Mouse (Mus musculus): ENCODE measurements around the gene Miox. TPM values are rescaled to one million over a fixed set of nuclear protein-coding genes. Genes with fewer than 3 reads are reported as not detected.
A peak's percentile ranks its signal among the peaks of the same experiment; 100 is the strongest.

Miox gene
- total and polyA plus RNA-seq, 3 experiments = not detected

GRCm38 (mm10) chr15:89374801-89375534 lies 40.8 kb downstream of the Miox start:
- Histone ChIP-seq H3K36me3 (ENCODE audit: control insufficient read depth, insufficient read depth, low read length) (no peaks in the 10 kb centered on the region), H3K9ac (ENCODE audit: low read depth, low read length) (no peak overlapping the region), H3K4me3 (no peak overlapping the region), H3K79me2 (replicated peaks; ENCODE audit: control insufficient read depth, insufficient read depth, low read length) (no peaks in the 10 kb centered on the region), H3K27me3 (ENCODE audit: control insufficient read depth, insufficient read depth, low read length) (0 out of 2 replicates have a peak, but pooled peaks cover 2% of the 10 kb centered on the region), H3K4me1 (ENCODE audit: control insufficient read depth, insufficient read depth, low read length) (peaks cover 7% of the 10 kb centered on the region), H3K27ac (no peak overlapping the region; the same call in 1 of the 2 replicates)
- intact Hi-C loops (cut with DNase I) = loop anchor here (2.0 to 10.0 kb wide), 3 partner anchors 54 to 230 kb away; partner anchors contain the start of genes C730034F03Rik, Chkb, Gm44502 and Mapk11
- 88% methylated on average over 17 of the region's 17 CpGs for WGBS
- DNase-seq = no peak
- TF ChIP-seq EP300 (IDR thresholded peaks at IDR 0.05; ENCODE audit: insufficient read depth, low read depth, low read length) = no peak

DNA sequence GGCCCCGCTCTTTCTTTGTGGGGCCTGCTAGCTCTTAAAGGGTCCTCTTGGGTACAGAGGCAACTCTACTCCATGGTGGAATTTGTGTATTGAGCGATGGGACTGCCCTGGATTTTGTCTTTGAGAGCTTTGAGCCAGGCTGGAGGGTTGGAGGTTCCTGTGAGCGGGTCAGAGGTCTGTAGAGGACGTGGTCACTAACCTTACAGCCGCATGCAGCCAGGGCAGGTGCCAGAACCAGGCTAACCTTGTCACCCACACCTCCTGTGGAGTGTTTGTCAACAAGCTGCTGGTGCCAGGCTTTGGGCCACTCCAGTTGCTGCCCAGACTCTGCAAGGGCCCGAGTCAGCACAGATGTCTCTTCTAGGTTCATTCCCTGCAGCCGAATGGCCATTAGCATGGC lies 41.8 kb downstream of the Miox start:
- H3K79me2 ChIP-seq (replicated peaks; ENCODE audit: control insufficient read depth, insufficient read depth, low read length) = no peaks in the 10 kb centered on the region
- 0 out of 2 replicates have a peak, but pooled peaks cover 2% of the 10 kb centered on the region for H3K27me3 ChIP-seq (ENCODE audit: control insufficient read depth, insufficient read depth, low read length)
- intact Hi-C loops (cut with DNase I) = loop anchor here (10.0 kb wide), 1 partner anchor 231 kb away; the partner anchor contains the start of genes Mapk11 and Mapk12
- H3K36me3 ChIP-seq (ENCODE audit: control insufficient read depth, insufficient read depth, low read length) = no peaks in the 10 kb centered on the region
- DNase-seq = no peak
- no peak for TF ChIP-seq EP300 (IDR thresholded peaks at IDR 0.05; ENCODE audit: insufficient read depth, low read depth, low read length)
- no peak for TF ChIP-seq CTCF (IDR thresholded peaks at IDR 0.05)
- no peak for TF ChIP-seq POLR2A (IDR thresholded peaks at IDR 0.05; ENCODE audit: insufficient read depth, low read depth, low read length)
- peaks cover 7% of the 10 kb centered on the region for H3K4me1 ChIP-seq (ENCODE audit: control insufficient read depth, insufficient read depth, low read length)
- no peak overlapping the region for H3K4me3 ChIP-seq
- no peak overlapping the region for H3K9ac ChIP-seq (ENCODE audit: low read depth, low read length)
- H3K27ac ChIP-seq = no peak overlapping the region
- 81% methylated on average over 7 of the region's 7 CpGs for WGBS

- DNase-seq = no peak
- H3K27ac ChIP-seq = no peak within 1 kb of the TSS
- no peak within 1 kb of the TSS for H3K4me3 ChIP-seq
- peaks cover 7% of the 10 kb centered on the region for H3K4me1 ChIP-seq (ENCODE audit: control insufficient read depth, insufficient read depth, low read length)
- no peak within 1 kb of the TSS for H3K9ac ChIP-seq (ENCODE audit: low read depth, low read length)
- H3K36me3 ChIP-seq (ENCODE audit: control insufficient read depth, insufficient read depth, low read length) = no peaks in the 10 kb centered on the region
- H3K79me2 ChIP-seq (replicated peaks; ENCODE audit: control insufficient read depth, insufficient read depth, low read length) = no peaks in the 10 kb centered on the region
- 42% methylated on average over 16 of the region's 16 CpGs for WGBS
- TF ChIP-seq POLR2A (IDR thresholded peaks at IDR 0.05; ENCODE audit: insufficient read depth, low read depth, low read length) = no peak
- TF ChIP-seq EP300 (IDR thresholded peaks at IDR 0.05; ENCODE audit: insufficient read depth, low read depth, low read length) = no peak
- no peak for TF ChIP-seq CTCF (IDR thresholded peaks at IDR 0.05)
- H3K27me3 ChIP-seq (ENCODE audit: control insufficient read depth, insufficient read depth, low read length) = 0 out of 2 replicates have a peak, but pooled peaks cover 2% of the 10 kb centered on the region
- intact Hi-C loops (cut with DNase I) = loop anchor here (10.0 kb wide), 1 partner anchor 232 kb away; the partner anchor contains the start of genes Mapk11 and Mapk12
Observed at GRCm38 (mm10) chr15:89376957-89377356, 42.8 kb downstream of the Miox start, which contains the start of gene Tymp. Tymp (minus strand) TSS chr15:89377039.

- Histone ChIP-seq H3K4me3 (no peak overlapping the region), H3K27ac (no peak overlapping the region), H3K79me2 (replicated peaks; ENCODE audit: control insufficient read depth, insufficient read depth, low read length) (no peaks in the 10 kb centered on the region), H3K36me3 (ENCODE audit: control insufficient read depth, insufficient read depth, low read length) (no peaks in the 10 kb centered on the region), H3K27me3 (ENCODE audit: control insufficient read depth, insufficient read depth, low read length) (0 out of 2 replicates have a peak, but pooled peaks cover 2% of the 10 kb centered on the region), H3K4me1 (ENCODE audit: control insufficient read depth, insufficient read depth, low read length) (peaks cover 7% of the 10 kb centered on the region), H3K9ac (ENCODE audit: low read depth, low read length) (no peak overlapping the region)
- DNase-seq = no peak
- WGBS = 14% methylated on average over 18 of the region's 18 CpGs
- intact Hi-C loops (cut with DNase I) = loop anchor here (10.0 kb wide), 1 partner anchor 233 kb away; the partner anchor contains the start of genes Mapk11 and Mapk12
- TF ChIP-seq CTCF (IDR thresholded peaks at IDR 0.05) (no peak), POLR2A (IDR thresholded peaks at IDR 0.05; ENCODE audit: insufficient read depth, low read depth, low read length) (no peak), EP300 (IDR thresholded peaks at IDR 0.05; ENCODE audit: insufficient read depth, low read depth, low read length) (no peak)
Observed at GRCm38 (mm10) chr15:89377362-89377761, 43.2 kb downstream of the Miox start.

GRCm38 (mm10) chr15:89377938-89378828 lies 44.0 kb downstream of the Miox start:
- no peaks in the 10 kb centered on the region for H3K79me2 ChIP-seq (replicated peaks; ENCODE audit: control insufficient read depth, insufficient read depth, low read length)
- peak overlapping the region; percentile 87 for H3K27ac ChIP-seq
- H3K36me3 ChIP-seq (ENCODE audit: control insufficient read depth, insufficient read depth, low read length) = no peaks in the 10 kb centered on the region
- TF ChIP-seq EP300 (IDR thresholded peaks at IDR 0.05; ENCODE audit: insufficient read depth, low read depth, low read length) (no peak), POLR2A (IDR thresholded peaks at IDR 0.05; ENCODE audit: insufficient read depth, low read depth, low read length) (no peak), CTCF (IDR thresholded peaks at IDR 0.05) (no peak)
- DNase-seq = no peak
- 20% methylated on average over 46 of the region's 46 CpGs for WGBS
- peaks cover 1% of the 10 kb centered on the region; the same call in 1 of the 2 replicates for H3K4me1 ChIP-seq (ENCODE audit: control insufficient read depth, insufficient read depth, low read length)
- H3K27me3 ChIP-seq (ENCODE audit: control insufficient read depth, insufficient read depth, low read length) = 0 out of 2 replicates have a peak, but pooled peaks cover 2% of the 10 kb centered on the region
- H3K9ac ChIP-seq (ENCODE audit: low read depth, low read length) = peak overlapping the region; percentile 35
- H3K4me3 ChIP-seq = peak overlapping the region; percentile 62
- intact Hi-C loops (cut with DNase I) = loop anchor here (10.0 kb wide), 1 partner anchor 233 kb away; the partner anchor contains the start of genes Mapk11 and Mapk12

Data from heart, adult 2 months (tissue).